Mouse (Mus musculus): ENCODE measurements around the gene Adamtsl1.

DNA sequence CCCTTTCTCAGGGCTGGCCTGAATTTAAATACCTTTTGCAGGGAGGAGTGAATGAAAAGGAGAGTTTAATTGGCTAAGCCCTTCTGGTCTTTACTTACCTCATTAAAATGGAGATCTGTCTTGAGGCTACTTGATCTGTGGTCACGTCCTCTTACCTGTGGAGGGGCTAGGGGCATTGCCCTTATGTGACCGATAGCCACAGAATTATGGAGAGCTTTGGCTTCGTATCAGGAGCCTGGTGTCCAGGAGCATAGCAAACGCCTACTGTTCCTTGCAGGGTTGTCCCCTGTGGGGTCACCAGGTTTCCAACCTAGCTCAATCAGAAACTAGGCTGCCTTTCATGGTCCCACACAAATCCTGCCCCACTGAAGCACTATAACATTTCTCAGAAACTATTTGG, 594.4 kb downstream of the Adamtsl1 start:
- TF ChIP-seq POLR2A (IDR thresholded peaks at IDR 0.05; ENCODE audit: control insufficient read depth, extremely low read depth, insufficient read depth, low read length, poor library complexity) (no peak), CTCF (IDR thresholded peaks at IDR 0.05; ENCODE audit: borderline replicate concordance, control insufficient read depth, extremely low read depth, insufficient read depth, low read length, poor library complexity) (no peak)

Data from thymus, adult 2 months (tissue).